Mouse (Mus musculus) heart, postnatal 0 days (tissue): ENCODE results near the gene Zbtb17.

Experiments used
- CTCF ChIP-seq: IDR thresholded peaks from 2 replicates; pipeline ENCODE4 v1.5.1; 2016; ENCODE audit warnings: antibody characterized with exemption, control low read depth, low read depth
- EP300 ChIP-seq: IDR thresholded peaks from 2 replicates; pipeline ENCODE4 v1.6.1; 2016; ENCODE audit warnings: antibody characterized with exemption, low read depth

- TF ChIP-seq EP300: no peak
- TF ChIP-seq CTCF: no peak
Observed at GRCm38 (mm10) chr4:141435974-141436373, 8.5 kb upstream of the Zbtb17 start, which contains the start of gene Srarp.
